ENCODE assay signal across 14 mouse cellular contexts in genomic region chr10:79862049-79862788, GRCm38 (mm10). TPM values are rescaled to one million over a fixed set of nuclear protein-coding genes. Genes with fewer than 3 reads are reported as not detected.
DNase-seq lines count a peak whose midpoint lies in the region; ATAC-seq and TF ChIP-seq lines count a peak whose summit lies in the region.
"Had no signal": no experiment of that assay in that cellular context is flagged by ENCODE, and none has a peak within 500 bp of the region (broad histone marks: within the 10 kb centered on the region; RNA-seq: fewer than 3 reads in every experiment).

No protein-coding gene starts in this region.

- H3K9ac ChIP-seq in hindbrain, embryonic 12.5 days, result no peak overlapping the region
- no peak overlapping the region for H3K9ac ChIP-seq in hindbrain, embryonic 14.5 days
- H3K9ac ChIP-seq: lung, embryonic 15.5 days had no signal

- no peak overlapping the region for H3K4me3 ChIP-seq in hindbrain, embryonic 12.5 days
- H3K4me3 ChIP-seq in hindbrain, embryonic 14.5 days (replicated peaks; ENCODE audit: low read length), result no peak overlapping the region
- no peak overlapping the region for H3K4me3 ChIP-seq in lung, adult 2 months (replicated peaks; ENCODE audit: extremely low read depth, low read depth, low read length)
- H3K4me3 ChIP-seq: lung, embryonic 15.5 days had no signal

- peaks cover 92% of the 10 kb centered on the region for H3K36me3 ChIP-seq in hindbrain, embryonic 12.5 days
- peaks cover 98% of the 10 kb centered on the region for H3K36me3 ChIP-seq in hindbrain, embryonic 14.5 days (replicated peaks; ENCODE audit: control insufficient read depth, insufficient read depth)

- peaks cover 30% of the 10 kb centered on the region for H3K4me1 ChIP-seq in hindbrain, embryonic 12.5 days
- H3K4me1 ChIP-seq in hindbrain, embryonic 14.5 days (replicated peaks; ENCODE audit: control insufficient read depth, insufficient read depth, low read length), result peaks cover 23% of the 10 kb centered on the region
- peaks cover 23% of the 10 kb centered on the region for H3K4me1 ChIP-seq in lung, adult 2 months (ENCODE audit: control insufficient read depth, insufficient read depth, low read length)

- 0 out of 2 replicates have a peak overlapping the region, but pooled peaks have one; percentile 4 for H3K27ac ChIP-seq in hindbrain, embryonic 12.5 days
- H3K27ac ChIP-seq in hindbrain, embryonic 14.5 days, result no peak overlapping the region
- H3K27ac ChIP-seq: lung, embryonic 15.5 days had no signal

- no peaks in the 10 kb centered on the region for H3K27me3 ChIP-seq in hindbrain, embryonic 12.5 days
- no peaks in the 10 kb centered on the region for H3K27me3 ChIP-seq in hindbrain, embryonic 14.5 days (ENCODE audit: control insufficient read depth, insufficient read depth, low read length)
- H3K27me3 ChIP-seq: lung, embryonic 15.5 days; megakaryocyte, embryonic 14.5 days had no signal

- no peak for ATAC-seq in hindbrain, embryonic 12.5 days (ENCODE audit: low FRiP score)
- ATAC-seq in hindbrain, embryonic 14.5 days (ENCODE audit: low FRiP score), result no peak
- ATAC-seq: forebrain, embryonic 16.5 days had no signal

- no peak for TF ChIP-seq POLR2A in lung, adult 2 months (IDR thresholded peaks at IDR 0.05; ENCODE audit: borderline replicate concordance, extremely low read depth, low read depth, low read length)

- H3K9me3 ChIP-seq in hindbrain, embryonic 12.5 days (replicated peaks), result no peaks in the 10 kb centered on the region
- H3K9me3 ChIP-seq in hindbrain, embryonic 14.5 days (ENCODE audit: control insufficient read depth, low read length), result no peaks in the 10 kb centered on the region
- H3K9me3 ChIP-seq: lung, embryonic 15.5 days; megakaryocyte, embryonic 14.5 days had no signal

- H3K4me2 ChIP-seq in hindbrain, embryonic 12.5 days (replicated peaks), result no peak overlapping the region
- H3K4me2 ChIP-seq in hindbrain, embryonic 14.5 days (replicated peaks), result no peak overlapping the region
- H3K4me2 ChIP-seq: lung, embryonic 15.5 days had no signal

- TF ChIP-seq CTCF in lung, adult 2 months (IDR thresholded peaks at IDR 0.05; ENCODE audit: insufficient read depth, low read length), result no peak

- 87% methylated on average over 23 of the region's 23 CpGs for WGBS in hindbrain, embryonic 12.5 days
- 75% methylated on average over 23 of the region's 23 CpGs for WGBS in hindbrain, embryonic 14.5 days
- WGBS in lung, adult 2 months, result 74% methylated on average over 23 of the region's 23 CpGs

- no peak for DNase-seq in hindbrain, embryonic 14.5 days (ENCODE audit: low spot score)
- DNase-seq in lung, adult 2 months, result peak; percentile 7
- no peak for DNase-seq in lung, postnatal 4 days
- DNase-seq in MN1 (ENCODE audit: low spot score), result peak; percentile 53
- peak; percentile 52 to 76 for DNase-seq in kidney, postnatal 25 days
- DNase-seq in ovary, postnatal 10 days (ENCODE audit: low spot score), result no peak
- DNase-seq: gastrocnemius, postnatal 25 days; liver had no signal

RNA-seq across cellular contexts. Expression of gene Ptbp1, which starts 8.0 kb away (rescaled TPM):
- polyA plus RNA-seq in hindbrain, embryonic 12.5 days (2016; fragmentation: Nextera tagmentation; extraction: Ambion mirVana), result 201 and 211 TPM in 2 replicates
- polyA plus RNA-seq in hindbrain, embryonic 14.5 days (2014; fragmentation: Nextera tagmentation; extraction: Ambion mirVana), result 59.5 and 62.6 TPM in 2 replicates
- 224 and 265 TPM in 2 replicates for polyA plus RNA-seq in lung, adult 2 months (2012; rRNA removed)

RNA-seq across cellular contexts. Expression of gene Prtn3, which starts 12.1 kb away (rescaled TPM):
- polyA plus RNA-seq in hindbrain, embryonic 12.5 days (2016; fragmentation: Nextera tagmentation; extraction: Ambion mirVana), result 11.8 and 14.1 TPM in 2 replicates
- 10.1 and 12.8 TPM in 2 replicates for polyA plus RNA-seq in hindbrain, embryonic 14.5 days (2014; fragmentation: Nextera tagmentation; extraction: Ambion mirVana)
- polyA plus RNA-seq in lung, adult 2 months (2012; rRNA removed), result 3.6 and 5.0 TPM in 2 replicates

RNA-seq across cellular contexts. Expression of gene Plppr3, which starts 12.2 kb away (rescaled TPM):
- 289 and 290 TPM in 2 replicates for polyA plus RNA-seq in hindbrain, embryonic 12.5 days (2016; fragmentation: Nextera tagmentation; extraction: Ambion mirVana)
- polyA plus RNA-seq in hindbrain, embryonic 14.5 days (2014; fragmentation: Nextera tagmentation; extraction: Ambion mirVana), result 288 and 294 TPM in 2 replicates
- polyA plus RNA-seq in lung, adult 2 months (2012; rRNA removed), result 8.4 and 8.9 TPM in 2 replicates

RNA-seq across cellular contexts. Expression of gene Elane, which starts 23.8 kb away (rescaled TPM):
- 0.56 TPM in 1 of 2 replicates, not detected in the other for polyA plus RNA-seq in hindbrain, embryonic 12.5 days (2016; fragmentation: Nextera tagmentation; extraction: Ambion mirVana)
- 0.47 TPM in 1 of 2 replicates, not detected in the other for polyA plus RNA-seq in hindbrain, embryonic 14.5 days (2014; fragmentation: Nextera tagmentation; extraction: Ambion mirVana)
- 0.11 and 0.85 TPM in 2 replicates for polyA plus RNA-seq in lung, adult 2 months (2012; rRNA removed)
- polyA plus RNA-seq: forebrain, embryonic 16.5 days had no signal

RNA-seq across cellular contexts. Expression of gene Cfd, which starts 28.4 kb away (rescaled TPM):
- not detected in 2 replicates for polyA plus RNA-seq in hindbrain, embryonic 12.5 days (2016; fragmentation: Nextera tagmentation; extraction: Ambion mirVana)
- not detected in 2 replicates for polyA plus RNA-seq in hindbrain, embryonic 14.5 days (2014; fragmentation: Nextera tagmentation; extraction: Ambion mirVana)
- 297 and 1,797 TPM in 2 replicates for polyA plus RNA-seq in lung, adult 2 months (2012; rRNA removed)
- polyA plus RNA-seq: embryonic facial prominence, embryonic 11.5 days; forebrain, embryonic 16.5 days; heart, embryonic 16.5 days; lung, embryonic 15.5 days had no signal

Comparison
In these comparisons a context has a peak if more than half of its experiments do, and no peak if none do; other contexts are left out.
1. DNase-seq: peak in lung, adult 2 months (single experiment), MN1 (single experiment) and kidney, postnatal 25 days (2 of 2); none in hindbrain, embryonic 14.5 days (single experiment), lung, postnatal 4 days (0 of 2) and ovary, postnatal 10 days (single experiment).
2. RNA of gene Plppr3, which starts 12.2 kb away (polyA plus RNA-seq): 289 to 290 TPM in hindbrain, embryonic 12.5 days and 288 to 294 TPM in hindbrain, embryonic 14.5 days; 8.4 to 8.9 TPM in lung, adult 2 months; every median in the first group is over 10 times any median in the second.